Mouse (Mus musculus) left cerebral cortex, adult 18-20 months (tissue): ENCODE results near the gene Adtrp. TPM values are rescaled to one million over a fixed set of nuclear protein-coding genes. Genes with fewer than 3 reads are reported as not detected.

Experiments used
- DNase-seq, 2 experiments: peaks; one replicate each; pipeline ENCODE4 v3.0.0; 2021 to 2022; ENCODE audit warnings: low spot score in 2 of 2, mixed read lengths in 1 of 2
- total RNA-seq, 2 experiments: library from RNA; stranded (reverse); gene quantifications; 2 replicates each; pipeline ENCODE4 v1.2.3; 2021

The Adtrp gene
- total RNA-seq, 2 experiments from 2014 or later = not detected

DNA sequence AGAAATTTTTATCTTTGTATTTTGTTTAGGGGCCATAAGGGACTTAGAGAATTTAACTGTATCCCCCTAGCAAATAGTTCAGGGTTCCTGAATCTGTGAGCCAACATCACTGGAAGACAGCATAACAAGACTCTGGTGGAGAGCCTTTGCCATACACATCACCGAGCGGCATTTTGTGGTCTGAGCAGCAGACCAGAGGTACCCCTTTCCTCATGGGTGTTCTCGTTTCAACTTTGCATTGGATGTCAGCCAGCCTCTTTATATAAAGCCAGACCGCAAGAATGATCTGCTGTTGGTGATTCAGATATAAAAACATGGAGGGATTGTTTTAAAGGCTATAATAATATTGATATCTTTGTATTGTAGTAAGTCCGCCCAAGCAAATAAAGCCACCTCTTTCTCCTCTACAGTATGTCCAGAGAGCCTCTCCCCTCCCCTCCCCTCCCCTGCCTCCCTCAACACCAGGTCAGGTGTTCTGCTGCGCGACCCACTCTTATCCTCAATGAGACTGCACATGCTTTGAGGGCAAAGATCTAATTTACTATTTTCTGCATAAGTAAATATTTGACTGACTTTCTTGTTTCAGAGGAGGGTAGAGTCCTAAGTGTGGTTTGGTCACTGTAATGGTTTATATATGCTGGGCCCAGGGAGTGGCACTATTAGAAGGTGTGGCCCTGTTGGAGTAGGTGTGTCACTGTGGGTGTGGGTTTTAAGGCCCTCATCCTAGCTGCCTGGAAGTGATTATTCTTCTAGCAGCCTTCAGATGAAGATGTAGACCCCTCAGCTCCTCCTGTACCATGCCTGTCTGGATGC lies 62.4 kb downstream of the Adtrp start:
- no peak for DNase-seq

DNA sequence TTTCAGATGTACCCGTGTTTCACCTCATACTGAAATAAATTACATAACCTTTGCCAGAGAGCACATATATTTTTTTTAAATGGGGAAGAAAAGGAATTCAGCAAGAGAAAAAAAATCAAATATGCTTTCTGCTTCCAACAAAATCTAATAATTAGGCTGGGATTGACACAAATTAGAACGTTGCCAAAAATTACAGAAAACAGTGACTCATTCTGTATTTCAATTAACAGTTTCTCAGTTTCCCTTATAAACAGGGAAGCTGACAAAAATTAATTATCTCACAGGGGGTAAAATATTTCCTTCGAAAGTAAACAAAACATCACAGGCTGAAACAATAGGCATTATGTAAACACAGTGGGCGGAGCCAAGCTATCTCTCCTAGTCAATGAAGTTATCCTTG lies 67.2 kb downstream of the Adtrp start:
- DNase-seq = no peak

DNA sequence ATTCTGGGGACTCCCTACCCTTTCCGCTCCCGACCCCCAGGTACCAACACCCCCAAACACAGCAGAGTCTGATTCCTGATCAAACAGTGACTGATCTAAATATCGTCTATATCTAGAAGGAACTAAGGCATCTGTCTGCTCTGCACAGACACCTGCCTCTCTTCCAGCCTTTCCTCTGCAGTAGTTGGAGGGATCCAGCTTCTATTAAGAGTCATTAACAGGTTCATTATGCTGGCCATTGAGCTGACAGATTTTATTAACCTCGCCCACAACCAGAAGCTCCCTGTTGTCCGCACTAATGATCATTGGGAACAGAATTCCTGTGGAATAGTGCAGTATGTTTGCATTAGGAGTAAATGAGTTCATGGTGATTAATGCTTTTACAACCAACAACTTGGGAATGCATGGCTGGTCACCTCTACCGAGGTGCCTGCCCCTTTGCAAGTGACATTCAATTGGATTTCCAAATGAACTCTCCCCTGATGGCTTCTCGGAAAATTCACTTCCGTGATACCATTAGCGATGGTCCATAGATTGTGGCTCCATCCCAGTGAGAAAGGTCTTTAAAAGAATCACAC lies 67.8 kb downstream of the Adtrp start:
- no peak for DNase-seq

DNA sequence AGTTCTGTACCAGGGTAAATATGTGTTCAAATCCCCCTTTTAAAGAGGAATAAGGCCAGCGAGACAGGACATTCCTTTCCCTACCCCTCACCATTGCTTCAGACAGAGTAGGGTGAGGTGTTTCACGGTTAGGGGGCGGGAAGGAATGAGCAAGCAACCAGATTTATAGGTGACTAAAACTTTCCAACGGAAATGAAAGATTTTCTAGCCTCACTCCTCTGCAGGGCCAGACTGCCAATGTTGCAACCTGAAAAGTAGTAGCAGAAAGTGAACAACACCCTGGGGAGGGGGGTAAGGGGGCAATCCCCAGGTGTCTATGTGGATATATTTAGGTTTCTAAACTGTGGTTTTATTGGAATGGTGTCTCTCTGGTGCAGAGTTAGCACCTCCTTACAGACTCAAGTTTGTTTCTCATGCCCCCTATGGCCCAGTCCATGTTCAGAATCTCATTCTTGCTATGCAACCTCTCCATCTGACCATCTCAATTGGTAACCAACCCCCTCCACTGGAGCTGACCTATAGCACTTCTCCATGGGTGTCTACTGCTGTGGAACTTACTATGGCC lies 73.6 kb downstream of the Adtrp start:
- DNase-seq = no peak

DNA sequence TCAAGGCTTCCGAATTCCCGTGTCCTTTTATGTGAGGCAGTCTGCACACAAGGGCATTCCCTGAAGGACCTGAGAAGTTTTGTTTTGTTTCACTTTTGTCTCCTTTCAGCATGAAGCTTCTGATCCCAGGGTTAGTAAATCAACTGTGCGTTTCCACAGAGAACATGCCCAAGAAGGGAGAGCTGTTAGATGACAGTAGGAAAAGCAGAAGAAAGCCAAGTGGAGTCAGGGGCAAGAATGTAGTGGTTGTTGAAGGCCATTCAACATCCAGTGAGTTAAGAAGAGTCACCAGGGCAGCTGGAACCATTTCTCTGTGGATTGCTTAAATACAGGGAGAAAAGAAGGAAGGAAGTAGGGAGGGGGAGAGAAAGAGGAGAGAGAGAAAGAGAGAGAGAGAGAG lies 76.4 kb downstream of the Adtrp start:
- DNase-seq = no peak

DNA sequence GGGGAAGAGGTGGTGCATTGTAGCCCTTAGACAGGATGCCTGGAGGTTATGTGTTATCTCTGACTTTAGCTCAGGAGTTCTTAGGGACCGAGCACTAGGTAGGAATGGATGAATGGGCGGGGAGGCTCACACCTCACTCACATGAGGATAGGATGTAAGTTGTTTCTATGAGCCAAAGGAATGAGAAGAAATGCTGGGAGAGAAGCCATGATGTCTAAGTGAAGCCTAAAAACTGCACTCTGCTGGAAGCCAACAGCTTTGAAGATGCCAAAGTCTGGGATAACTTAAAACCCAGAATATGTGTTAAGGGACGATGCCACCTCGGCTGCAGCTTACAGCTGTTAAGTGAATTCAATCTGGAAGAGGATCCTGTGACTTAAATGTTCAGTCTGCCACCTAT lies 79.5 kb downstream of the Adtrp start:
- no peak for DNase-seq

DNA sequence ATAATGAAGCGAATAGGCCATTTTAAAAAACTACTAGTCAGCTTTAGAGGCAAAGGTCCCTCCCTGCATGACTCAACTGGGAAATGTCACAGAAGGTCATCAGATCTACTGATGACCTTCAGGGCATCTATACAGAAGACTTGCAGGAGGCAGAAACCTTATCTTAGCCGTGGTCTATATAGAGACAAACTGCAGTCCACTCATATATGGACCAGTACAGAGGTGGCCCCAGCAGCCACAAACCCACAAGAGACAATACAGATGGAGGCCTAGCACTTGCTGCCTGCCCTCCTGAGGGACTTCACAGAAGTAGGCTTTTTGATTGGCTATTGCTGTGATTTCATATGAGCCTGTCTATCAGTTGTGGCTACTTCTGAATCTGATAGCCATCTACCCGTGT lies 85.5 kb downstream of the Adtrp start:
- no peak for DNase-seq

DNA sequence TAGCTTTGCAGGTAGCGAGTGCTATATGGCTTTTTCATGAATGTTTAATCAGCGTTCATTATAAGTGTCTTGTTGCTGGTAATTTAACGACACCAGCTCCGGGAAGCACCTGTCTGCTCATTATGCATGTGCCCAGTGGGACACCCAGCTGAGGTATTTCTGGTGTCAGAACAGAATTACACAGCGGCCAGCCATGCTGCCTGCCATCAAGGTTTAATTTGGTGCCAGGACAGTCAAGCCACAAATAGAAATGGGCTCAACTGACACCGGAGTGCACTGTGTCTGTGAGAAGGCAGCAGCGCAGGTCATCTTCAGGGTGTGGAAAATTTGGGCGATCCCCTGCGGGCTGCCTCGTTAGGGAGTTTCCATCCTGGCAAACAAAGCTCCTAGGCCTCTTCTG lies 87.0 kb downstream of the Adtrp start:
- DNase-seq = no peak

DNA sequence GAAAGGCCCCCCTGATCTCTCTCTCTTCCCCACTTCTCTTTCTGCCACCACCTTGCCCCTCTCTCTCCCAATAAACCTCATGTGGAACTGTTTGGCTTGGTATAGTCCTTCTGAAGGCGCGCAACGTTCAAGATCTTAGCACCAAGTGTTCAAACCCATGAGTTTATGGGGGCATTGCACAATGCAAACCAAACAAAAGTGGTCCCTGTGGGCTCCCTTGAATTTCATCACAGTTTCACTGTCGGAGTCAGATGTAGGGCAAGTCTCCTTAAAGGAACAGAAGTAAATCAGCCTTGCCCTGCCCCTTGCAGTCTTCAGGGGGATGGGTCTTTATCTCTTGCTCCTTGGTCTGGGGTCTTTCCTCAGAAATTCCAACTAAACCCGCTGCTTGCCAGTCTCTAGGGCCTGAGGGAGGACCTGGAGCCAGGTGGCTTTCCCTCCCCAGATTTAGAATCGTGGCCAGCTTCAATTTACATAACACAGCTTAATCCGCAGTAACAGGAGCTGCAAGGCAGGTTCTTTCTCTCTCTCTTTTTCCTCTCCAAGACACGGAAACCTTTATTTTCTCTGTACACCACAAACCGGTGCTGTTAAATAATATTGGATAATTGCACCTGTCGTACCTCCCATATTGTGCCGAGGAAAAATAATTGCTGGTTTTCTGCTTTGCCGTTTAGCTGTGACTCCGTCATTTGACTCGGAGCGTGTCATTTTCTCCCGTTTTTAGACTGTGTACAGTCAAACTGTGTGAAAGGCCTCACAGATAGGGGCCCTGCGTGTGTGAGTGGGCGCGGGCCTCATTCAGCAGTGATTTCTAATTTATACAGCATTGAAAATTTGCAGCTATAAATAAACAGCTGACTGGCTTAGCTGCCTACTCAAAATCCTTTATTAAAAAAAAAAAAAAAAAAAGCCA lies 88.7 kb downstream of the Adtrp start:
- peak; percentile 39 to 62 for DNase-seq

DNA sequence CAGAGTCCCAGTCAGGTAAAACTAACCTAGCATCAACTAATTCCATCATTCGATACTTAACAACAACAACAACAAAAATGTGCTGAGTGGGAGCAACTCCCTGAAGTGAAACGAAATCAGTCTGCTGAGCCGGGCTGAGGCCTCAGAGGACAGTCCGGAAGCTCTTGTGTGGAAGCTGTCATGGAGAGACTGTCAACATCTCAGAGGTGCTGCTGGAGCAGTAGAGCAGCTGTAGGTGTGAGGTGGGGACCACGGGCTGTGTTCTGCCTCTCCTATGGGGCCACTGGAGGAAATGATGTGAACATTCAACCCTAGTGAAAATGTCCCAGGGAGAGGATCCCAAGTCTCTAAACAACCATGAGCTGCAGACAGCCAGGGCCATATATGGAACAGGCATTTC lies 94.4 kb downstream of the Adtrp start:
- DNase-seq = no peak

DNA sequence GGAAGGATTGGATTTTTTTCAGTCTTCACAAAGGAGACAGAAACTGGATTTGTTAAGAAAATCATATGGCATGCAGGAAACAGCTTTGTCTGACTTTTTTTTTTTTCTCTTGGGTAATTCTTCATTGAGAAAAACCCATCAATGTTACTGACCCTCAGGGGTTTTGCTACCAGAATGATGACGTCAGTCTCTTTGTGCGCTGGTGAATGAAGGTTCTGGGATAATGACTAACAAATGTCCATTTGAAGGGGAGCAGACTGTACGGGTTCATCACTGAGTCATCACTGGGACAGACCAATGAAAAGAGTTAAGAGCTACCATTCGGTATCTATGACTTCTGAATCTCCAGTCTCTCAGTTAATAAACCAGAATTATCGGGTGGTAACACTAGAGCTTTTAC lies 97.0 kb downstream of the Adtrp start:
- no peak for DNase-seq

DNA sequence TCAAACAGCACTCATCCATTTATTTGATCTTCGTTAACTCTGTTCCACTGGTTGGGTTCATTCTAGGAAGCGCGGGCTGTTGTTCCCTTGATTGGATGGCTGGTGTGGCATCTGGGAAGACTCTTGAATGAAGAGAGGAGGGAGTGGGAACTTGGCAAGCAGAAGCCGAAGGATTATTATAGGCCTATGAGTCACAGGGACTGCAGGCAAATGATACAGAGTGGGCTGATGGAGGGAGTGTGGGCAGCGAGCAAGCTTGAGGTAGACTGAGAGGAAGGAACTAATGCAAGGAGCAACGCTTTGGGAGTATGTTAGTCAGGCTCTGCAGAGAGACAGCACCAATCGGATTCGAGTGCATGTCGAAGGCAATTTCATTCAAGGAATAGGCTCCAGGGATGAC lies 98.6 kb downstream of the Adtrp start:
- DNase-seq = peak; percentile 74 to 83

DNA sequence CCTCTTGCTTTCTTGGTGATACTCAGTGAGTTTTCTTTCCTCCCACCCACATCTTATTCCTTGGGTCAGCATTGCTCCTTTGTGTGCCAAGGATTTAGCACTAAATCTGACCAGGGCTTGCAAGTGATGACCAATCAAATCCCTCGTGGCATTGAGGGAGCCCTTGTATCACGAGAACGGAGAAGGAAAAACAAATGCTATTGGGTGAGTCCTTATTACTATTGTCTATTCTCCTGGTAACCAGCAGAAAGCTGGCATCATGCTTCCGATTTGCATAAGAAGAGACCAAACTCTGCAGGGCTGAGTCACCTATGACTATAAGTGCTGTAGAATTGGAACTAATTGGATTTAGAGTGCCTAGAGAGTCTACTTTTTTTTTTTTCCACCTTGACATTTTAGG lies 99.8 kb downstream of the Adtrp start:
- peak; percentile 8 to 12 for DNase-seq

DNA sequence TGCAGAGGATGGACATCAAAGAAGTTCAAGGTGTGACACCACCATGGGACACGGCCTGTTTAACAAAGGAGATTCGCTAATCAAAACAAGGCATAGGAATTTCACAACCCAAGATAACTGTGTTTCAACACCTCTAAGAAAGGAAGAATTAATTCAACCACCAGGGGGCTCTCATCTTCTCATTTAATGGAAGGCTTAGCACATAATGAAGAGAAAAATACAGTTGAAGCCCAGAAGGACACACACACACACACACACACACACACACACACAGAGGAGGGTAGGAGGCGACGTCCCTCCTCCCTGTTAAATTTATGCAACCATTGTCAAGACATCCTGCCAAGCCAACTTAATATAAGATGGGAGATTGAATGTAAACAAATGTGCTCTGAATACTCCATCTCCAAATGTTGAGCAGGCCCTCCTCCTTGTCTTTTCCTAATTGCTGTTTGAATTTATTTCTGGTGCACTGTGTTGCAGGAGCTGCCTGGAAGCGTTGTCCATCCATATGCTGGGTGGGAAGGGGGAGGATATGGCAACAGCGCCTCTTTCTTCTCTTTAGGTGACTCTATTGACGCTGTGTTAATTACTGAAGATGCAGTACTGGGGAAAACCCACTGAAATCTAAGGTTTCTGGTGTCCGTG lies 100.4 kb downstream of the Adtrp start:
- peak; percentile 36 to 40 for DNase-seq

DNA sequence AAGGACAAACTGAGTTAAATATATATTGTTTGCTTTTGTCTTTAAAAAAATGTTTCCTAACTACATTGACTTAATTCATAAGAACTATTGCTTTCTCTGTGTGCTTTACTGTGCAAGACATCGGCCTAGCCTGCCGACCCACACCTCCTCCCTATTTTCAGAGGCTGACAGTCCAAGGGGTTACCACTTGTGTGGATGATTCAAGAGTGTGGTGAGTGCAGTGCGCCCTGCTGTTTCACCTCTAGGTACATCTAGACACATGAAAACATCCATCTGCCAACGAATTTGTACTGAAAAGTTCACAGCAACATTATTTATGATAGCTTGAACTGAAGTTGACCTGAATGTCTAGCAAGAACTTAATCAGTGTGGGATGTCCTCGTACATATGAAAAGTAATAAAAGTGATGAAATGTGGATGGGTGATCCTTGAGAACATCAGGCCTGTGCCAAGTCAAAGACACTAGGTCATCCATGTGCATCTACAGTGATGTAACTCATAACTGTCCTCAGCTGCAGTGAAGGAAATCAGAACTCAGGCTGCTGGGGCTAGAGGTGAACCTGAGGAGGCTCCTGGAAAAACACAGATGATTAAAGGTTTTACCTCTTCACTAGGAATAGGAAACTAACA lies 106.9 kb downstream of the Adtrp start:
- no peak for DNase-seq

DNA sequence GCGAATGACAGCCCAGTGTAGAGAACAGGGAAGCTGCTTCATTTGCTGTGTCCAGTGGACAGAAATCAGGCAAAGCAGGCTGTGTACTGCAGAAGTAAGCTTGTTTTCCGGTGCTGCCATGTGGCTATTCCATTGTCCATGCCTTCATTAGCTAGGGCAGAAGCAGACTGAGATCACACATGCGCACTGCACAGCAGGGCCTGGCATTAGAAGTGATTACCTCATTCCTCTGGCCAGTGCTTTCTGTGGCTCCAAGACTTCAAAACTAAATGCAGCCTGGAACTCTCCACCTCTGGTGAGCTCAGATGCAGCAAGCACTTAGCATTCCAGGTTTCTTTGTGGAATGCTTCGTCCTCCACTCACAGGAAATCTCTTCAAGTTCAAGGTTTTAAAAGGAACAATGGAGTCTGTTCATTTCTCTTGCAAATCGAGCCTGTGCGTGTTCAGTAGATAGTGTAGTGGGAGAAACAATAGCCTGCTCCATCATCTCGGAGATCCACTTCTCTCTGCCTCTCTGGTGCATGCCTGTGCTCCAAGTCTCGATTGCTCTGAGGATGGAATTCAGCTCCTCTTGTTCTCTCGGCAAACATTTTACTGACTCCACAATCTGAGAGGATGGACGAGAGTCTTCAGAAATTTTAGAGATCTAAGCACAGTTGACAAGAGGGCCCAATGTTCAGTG lies 109.7 kb downstream of the Adtrp start:
- DNase-seq = no peak

DNA sequence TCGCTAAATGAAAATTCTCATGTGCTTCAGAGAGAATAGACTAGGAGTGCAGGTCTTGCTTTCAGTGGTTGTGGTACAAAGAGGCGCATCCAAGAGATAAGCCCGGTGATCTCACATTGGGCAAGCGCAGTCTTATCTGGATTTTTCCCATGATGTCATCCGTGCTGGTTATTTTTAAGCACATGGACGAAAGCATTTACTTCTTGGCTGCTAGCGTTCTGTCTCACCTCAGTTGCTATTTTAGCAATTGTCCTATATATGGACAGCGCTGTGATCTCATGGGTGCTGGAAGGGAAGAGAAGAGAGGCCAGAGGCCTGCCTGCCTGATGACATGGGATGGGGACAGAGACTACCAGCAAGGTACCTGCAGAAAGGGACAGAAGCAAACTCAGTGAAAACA lies 117.8 kb downstream of the Adtrp start:
- no peak for DNase-seq

DNA sequence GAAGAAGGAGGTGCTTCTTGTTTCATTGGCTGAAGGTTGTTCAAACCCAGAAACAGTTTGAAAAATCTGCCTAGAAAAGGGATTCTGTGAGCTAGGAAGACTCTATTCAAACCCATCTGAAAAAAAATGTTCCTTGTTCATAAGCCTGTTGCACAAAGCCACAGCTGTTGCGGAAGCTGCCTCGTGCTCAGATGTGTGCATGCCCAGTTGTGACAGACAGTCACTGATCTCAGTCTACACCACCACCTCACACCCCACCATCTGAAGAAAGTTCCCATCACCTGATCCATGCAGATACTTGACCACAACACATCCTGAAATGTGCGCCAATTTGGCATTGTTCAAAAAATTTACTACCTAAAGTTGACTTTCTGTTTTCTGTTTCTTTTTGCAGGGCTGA lies 119.7 kb downstream of the Adtrp start:
- no peak for DNase-seq

DNA sequence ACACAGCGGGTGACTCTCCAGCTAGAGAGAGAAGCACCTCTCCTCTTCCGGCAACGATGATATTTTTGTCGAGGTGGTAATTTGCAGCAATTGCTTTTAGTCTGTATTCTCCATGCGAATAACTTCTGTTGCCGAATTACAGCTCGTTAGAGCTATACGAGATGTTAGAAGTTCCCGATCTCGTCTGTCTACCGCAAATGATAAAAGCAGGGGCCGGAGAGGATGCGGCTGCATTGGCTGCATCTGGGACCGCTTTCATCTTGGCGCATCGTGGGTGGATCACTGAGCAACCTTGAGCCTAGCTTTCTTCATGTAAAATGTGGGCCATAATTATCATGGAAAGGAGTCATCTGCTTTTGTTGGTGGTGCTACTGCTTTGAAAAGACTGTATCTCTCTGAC lies 128.2 kb downstream of the Adtrp start:
- DNase-seq = peak; percentile 28 to 50

DNA sequence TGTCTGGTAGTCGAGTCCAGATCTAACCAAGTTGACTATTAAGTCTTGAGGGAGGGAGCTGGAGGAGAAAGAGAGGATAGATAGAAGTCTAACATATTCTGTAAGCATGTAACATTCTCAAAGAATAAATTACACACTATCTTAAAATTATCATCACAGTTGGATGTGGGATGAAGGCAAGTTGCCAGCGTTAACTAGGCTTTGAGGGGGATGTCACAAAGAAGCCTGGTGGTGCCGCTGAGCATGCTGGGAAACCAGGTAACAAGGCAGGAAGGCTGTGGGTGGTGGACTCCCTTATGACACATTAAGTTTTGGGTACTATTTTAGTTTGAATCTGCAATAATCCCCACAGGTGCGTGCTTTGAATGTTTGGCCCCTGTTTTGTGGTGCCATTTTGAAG lies 129.4 kb downstream of the Adtrp start:
- DNase-seq = peak; percentile 25 to 41
